Mouse (Mus musculus): ENCODE results near the gene Spaca3. TPM values are rescaled to one million over a fixed set of nuclear protein-coding genes. Genes with fewer than 3 reads are reported as not detected.

Gene Spaca3
- polyA plus RNA-seq, 1 experiment from 2014 or later = not detected

- WGBS = 57% methylated on average over 3 of the region's 3 CpGs
- Histone ChIP-seq H3K36me3 (ENCODE audit: control insufficient read depth, insufficient read depth, low read length) (no peaks in the 10 kb centered on the region), H3K9me3 (ENCODE audit: control insufficient read depth, low read length) (no peaks in the 10 kb centered on the region), H3K4me1 (ENCODE audit: control insufficient read depth in 2 of 2, insufficient read depth in 2 of 2, low read length in 2 of 2) (no peaks in the 10 kb centered on the region), H3K4me2 (ENCODE audit: low read length) (no peak overlapping the region), H3K4me3 (ENCODE audit: control insufficient read depth in 1 of 2, insufficient read depth in 1 of 2, low read depth in 1 of 2, low read length in 2 of 2) (no peak overlapping the region), H3K27ac (replicated peaks in 1 of 2; ENCODE audit: control insufficient read depth in 1 of 2, insufficient read depth in 1 of 2, low read depth in 2 of 2, low read length in 2 of 2) (no peak overlapping the region), H3K9ac (ENCODE audit: low read length) (no peak overlapping the region), H3K27me3 (ENCODE audit: control insufficient read depth, insufficient read depth, low read length) (0 out of 2 replicates have a peak, but pooled peaks cover 2% of the 10 kb centered on the region)
- no peak for ATAC-seq (ENCODE audit: insufficient number of reproducible peaks, insufficient read depth, low FRiP score, low read depth)
Observed at GRCm38 (mm10) chr11:80887021-80887420, 28.9 kb downstream of the Spaca3 start.

DNA sequence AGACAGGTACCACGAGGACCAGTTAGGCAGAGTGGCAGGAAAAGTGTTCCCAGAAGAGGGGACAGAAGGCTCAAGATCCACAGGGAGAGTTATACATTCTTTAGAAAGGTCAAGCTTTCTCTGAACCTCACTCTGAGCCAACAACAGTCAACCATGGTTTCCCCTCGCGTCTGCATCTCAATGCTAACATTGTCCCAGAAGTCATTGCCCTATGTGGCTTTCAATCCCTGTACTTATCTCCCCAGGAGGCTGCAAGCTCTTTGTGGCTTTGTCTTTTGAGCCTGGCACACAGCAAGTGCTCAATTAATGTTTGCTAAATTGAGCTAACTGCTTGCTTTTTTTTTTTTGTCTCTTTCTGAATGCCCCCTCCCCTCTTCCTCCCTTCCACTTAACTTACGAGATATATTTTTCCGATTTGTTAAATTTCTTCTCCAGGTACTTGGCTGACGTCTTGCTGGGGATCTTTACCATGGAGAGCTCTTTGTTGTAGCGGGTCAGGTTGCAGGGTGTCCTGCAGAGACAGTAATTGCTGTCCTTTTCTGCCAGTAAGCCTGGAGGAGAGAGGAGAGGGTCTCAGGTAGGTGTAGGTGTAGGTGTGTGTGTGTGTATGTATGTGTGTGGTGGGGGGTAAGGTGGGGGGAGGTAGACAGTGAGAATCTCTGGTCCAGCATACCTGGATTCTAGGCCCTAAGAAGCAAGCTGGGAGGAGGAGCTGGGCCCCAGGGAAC, 31.3 kb downstream of the Spaca3 start:
- no peak for ATAC-seq (ENCODE audit: insufficient number of reproducible peaks, insufficient read depth, low FRiP score, low read depth)
- no peaks in the 10 kb centered on the region for H3K36me3 ChIP-seq (ENCODE audit: control insufficient read depth, insufficient read depth, low read length)
- H3K9ac ChIP-seq (ENCODE audit: low read length) = no peak overlapping the region
- H3K4me2 ChIP-seq (ENCODE audit: low read length) = no peak overlapping the region
- no peak overlapping the region for H3K4me3 ChIP-seq (ENCODE audit: control insufficient read depth in 1 of 2, insufficient read depth in 1 of 2, low read depth in 1 of 2, low read length in 2 of 2)
- no peak overlapping the region for H3K27ac ChIP-seq (replicated peaks in 1 of 2; ENCODE audit: control insufficient read depth in 1 of 2, insufficient read depth in 1 of 2, low read depth in 2 of 2, low read length in 2 of 2)
- no peaks in the 10 kb centered on the region for H3K4me1 ChIP-seq (ENCODE audit: control insufficient read depth in 2 of 2, insufficient read depth in 2 of 2, low read length in 2 of 2)
- WGBS = 9% methylated on average over 7 of the region's 7 CpGs
- H3K9me3 ChIP-seq (ENCODE audit: control insufficient read depth, low read length) = no peaks in the 10 kb centered on the region
- H3K27me3 ChIP-seq (ENCODE audit: control insufficient read depth, insufficient read depth, low read length) = 0 out of 2 replicates have a peak, but pooled peaks cover 2% of the 10 kb centered on the region

DNA sequence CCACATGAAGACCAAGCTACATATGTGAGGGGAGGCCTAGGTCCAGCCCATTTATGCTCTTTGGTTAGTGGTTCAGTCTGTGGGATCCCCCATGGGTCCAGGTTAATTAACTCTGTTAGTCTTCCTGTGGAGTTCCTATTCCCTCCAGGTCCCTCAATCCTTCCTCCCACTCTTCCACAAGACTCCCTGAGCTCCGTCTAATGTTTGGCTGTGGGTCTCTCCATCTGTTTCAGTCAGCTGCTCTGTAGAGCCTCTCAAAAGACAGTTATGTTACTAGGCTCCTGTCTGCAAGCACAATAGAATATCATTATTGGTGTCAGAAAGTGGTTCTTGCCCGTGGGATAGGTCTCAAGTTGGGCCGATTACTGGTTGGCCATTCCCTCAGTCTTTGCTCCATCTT, 37.7 kb downstream of the Spaca3 start:
- no peak overlapping the region for H3K27ac ChIP-seq (replicated peaks in 1 of 2; ENCODE audit: control insufficient read depth in 1 of 2, insufficient read depth in 1 of 2, low read depth in 2 of 2, low read length in 2 of 2)
- H3K9ac ChIP-seq (ENCODE audit: low read length) = no peak overlapping the region
- H3K4me3 ChIP-seq (ENCODE audit: control insufficient read depth in 1 of 2, insufficient read depth in 1 of 2, low read depth in 1 of 2, low read length in 2 of 2) = no peak overlapping the region
- ATAC-seq (ENCODE audit: insufficient number of reproducible peaks, insufficient read depth, low FRiP score, low read depth) = no peak
- no peaks in the 10 kb centered on the region for H3K4me1 ChIP-seq (ENCODE audit: control insufficient read depth in 2 of 2, insufficient read depth in 2 of 2, low read length in 2 of 2)
- H3K4me2 ChIP-seq (ENCODE audit: low read length) = no peak overlapping the region
- H3K9me3 ChIP-seq (ENCODE audit: control insufficient read depth, low read length) = no peaks in the 10 kb centered on the region
- H3K27me3 ChIP-seq (ENCODE audit: control insufficient read depth, insufficient read depth, low read length) = no peaks in the 10 kb centered on the region
- WGBS = 85% methylated on average over 3 of the region's 3 CpGs
- no peaks in the 10 kb centered on the region for H3K36me3 ChIP-seq (ENCODE audit: control insufficient read depth, insufficient read depth, low read length)

DNA sequence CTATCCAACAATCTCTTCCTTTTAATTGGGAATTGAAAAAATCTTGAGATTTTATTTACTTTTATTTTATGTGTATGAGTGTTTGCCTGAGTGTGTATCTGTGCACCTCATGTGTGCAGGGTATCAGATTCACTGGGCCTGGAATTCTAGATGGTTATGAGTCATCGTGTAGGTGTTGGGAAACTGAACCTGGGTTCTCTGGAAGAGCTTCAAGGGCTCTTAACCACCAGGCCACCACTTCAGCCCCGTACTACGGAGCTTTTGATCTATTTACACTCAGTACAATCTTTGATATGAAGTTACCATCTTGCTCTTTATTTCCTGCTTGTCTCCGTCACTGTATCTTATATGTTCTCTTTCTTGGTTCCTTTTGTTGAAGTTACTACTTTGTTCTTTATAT, 42.4 kb downstream of the Spaca3 start:
- Histone ChIP-seq H3K27me3 (ENCODE audit: control insufficient read depth, insufficient read depth, low read length) (no peaks in the 10 kb centered on the region), H3K9ac (ENCODE audit: low read length) (no peak overlapping the region), H3K4me2 (ENCODE audit: low read length) (no peak overlapping the region), H3K27ac (replicated peaks in 1 of 2; ENCODE audit: control insufficient read depth in 1 of 2, insufficient read depth in 1 of 2, low read depth in 2 of 2, low read length in 2 of 2) (no peak overlapping the region), H3K36me3 (ENCODE audit: control insufficient read depth, insufficient read depth, low read length) (no peaks in the 10 kb centered on the region), H3K4me1 (ENCODE audit: control insufficient read depth in 2 of 2, insufficient read depth in 2 of 2, low read length in 2 of 2) (no peaks in the 10 kb centered on the region), H3K9me3 (ENCODE audit: control insufficient read depth, low read length) (no peaks in the 10 kb centered on the region), H3K4me3 (ENCODE audit: control insufficient read depth in 1 of 2, insufficient read depth in 1 of 2, low read depth in 1 of 2, low read length in 2 of 2) (no peak overlapping the region)
- 67% methylated on average over 4 of the region's 4 CpGs for WGBS
- ATAC-seq (ENCODE audit: insufficient number of reproducible peaks, insufficient read depth, low FRiP score, low read depth) = no peak

- H3K9me3 ChIP-seq (ENCODE audit: control insufficient read depth, low read length) = no peaks in the 10 kb centered on the region
- WGBS = 61% methylated on average over 7 of the region's 7 CpGs
- no peaks in the 10 kb centered on the region for H3K4me1 ChIP-seq (ENCODE audit: control insufficient read depth in 2 of 2, insufficient read depth in 2 of 2, low read length in 2 of 2)
- H3K4me2 ChIP-seq (ENCODE audit: low read length) = no peak overlapping the region
- no peak overlapping the region for H3K27ac ChIP-seq (replicated peaks in 1 of 2; ENCODE audit: control insufficient read depth in 1 of 2, insufficient read depth in 1 of 2, low read depth in 2 of 2, low read length in 2 of 2)
- H3K4me3 ChIP-seq (ENCODE audit: control insufficient read depth in 1 of 2, insufficient read depth in 1 of 2, low read depth in 1 of 2, low read length in 2 of 2) = no peak overlapping the region
- no peak overlapping the region for H3K9ac ChIP-seq (ENCODE audit: low read length)
- H3K36me3 ChIP-seq (ENCODE audit: control insufficient read depth, insufficient read depth, low read length) = no peaks in the 10 kb centered on the region
- no peak for ATAC-seq (ENCODE audit: insufficient number of reproducible peaks, insufficient read depth, low FRiP score, low read depth)
- H3K27me3 ChIP-seq (ENCODE audit: control insufficient read depth, insufficient read depth, low read length) = no peaks in the 10 kb centered on the region
Observed at GRCm38 (mm10) chr11:80902664-80903063, 44.5 kb downstream of the Spaca3 start.

DNA sequence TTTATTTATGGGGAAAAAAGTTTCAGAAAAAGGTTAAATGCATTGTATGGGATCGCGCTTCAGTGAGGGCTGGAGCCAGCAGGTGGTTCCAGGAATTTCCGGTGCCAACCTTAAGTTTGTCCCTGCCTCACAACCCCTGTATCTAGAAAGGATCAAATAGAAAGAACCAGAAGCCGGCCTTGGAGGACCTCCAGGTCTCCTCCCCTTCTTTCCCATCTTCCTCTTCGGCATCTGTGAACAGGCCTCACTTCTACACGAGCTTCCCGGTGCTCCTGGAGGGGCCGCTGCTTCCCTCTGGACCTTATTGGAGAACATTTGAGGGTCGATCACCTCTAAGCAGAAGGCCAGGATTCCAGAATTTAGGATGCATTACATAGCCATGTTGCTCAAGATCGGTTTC, 45.3 kb downstream of the Spaca3 start:
- Histone ChIP-seq H3K4me1 (ENCODE audit: control insufficient read depth in 2 of 2, insufficient read depth in 2 of 2, low read length in 2 of 2) (no peaks in the 10 kb centered on the region), H3K4me2 (ENCODE audit: low read length) (no peak overlapping the region), H3K36me3 (ENCODE audit: control insufficient read depth, insufficient read depth, low read length) (no peaks in the 10 kb centered on the region), H3K9me3 (ENCODE audit: control insufficient read depth, low read length) (no peaks in the 10 kb centered on the region), H3K27me3 (ENCODE audit: control insufficient read depth, insufficient read depth, low read length) (no peaks in the 10 kb centered on the region), H3K4me3 (ENCODE audit: control insufficient read depth in 1 of 2, insufficient read depth in 1 of 2, low read depth in 1 of 2, low read length in 2 of 2) (no peak overlapping the region), H3K27ac (replicated peaks in 1 of 2; ENCODE audit: control insufficient read depth in 1 of 2, insufficient read depth in 1 of 2, low read depth in 2 of 2, low read length in 2 of 2) (no peak overlapping the region), H3K9ac (ENCODE audit: low read length) (no peak overlapping the region)
- ATAC-seq (ENCODE audit: insufficient number of reproducible peaks, insufficient read depth, low FRiP score, low read depth) = no peak
- WGBS = 78% methylated on average over 10 of the region's 10 CpGs

DNA sequence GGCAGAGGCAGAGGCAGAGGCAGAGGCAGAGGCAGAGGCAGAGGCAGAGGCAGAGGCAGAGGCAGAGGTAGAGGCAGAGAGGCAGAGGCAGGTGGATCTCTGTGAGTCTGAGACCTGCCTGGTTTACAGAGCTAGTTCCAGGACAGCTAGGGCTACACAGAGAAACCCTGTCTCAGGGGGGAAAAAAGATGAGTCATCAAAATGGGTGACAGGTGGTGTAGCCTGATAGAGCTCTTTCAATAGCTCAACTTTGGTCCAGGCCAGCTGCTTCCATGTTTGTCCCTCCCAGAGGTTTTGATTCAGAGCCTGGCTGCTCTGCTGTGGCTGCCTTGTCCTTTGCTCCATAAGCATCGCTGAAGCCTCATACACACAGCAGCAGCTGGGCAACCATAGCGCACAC, 46.4 kb downstream of the Spaca3 start:
- H3K9ac ChIP-seq (ENCODE audit: low read length) = no peak overlapping the region
- no peak overlapping the region for H3K4me2 ChIP-seq (ENCODE audit: low read length)
- ATAC-seq (ENCODE audit: insufficient number of reproducible peaks, insufficient read depth, low FRiP score, low read depth) = no peak
- no peaks in the 10 kb centered on the region for H3K36me3 ChIP-seq (ENCODE audit: control insufficient read depth, insufficient read depth, low read length)
- no peak overlapping the region for H3K27ac ChIP-seq (replicated peaks in 1 of 2; ENCODE audit: control insufficient read depth in 1 of 2, insufficient read depth in 1 of 2, low read depth in 2 of 2, low read length in 2 of 2)
- H3K27me3 ChIP-seq (ENCODE audit: control insufficient read depth, insufficient read depth, low read length) = no peaks in the 10 kb centered on the region
- WGBS = 86% methylated on average over 2 of the region's 2 CpGs
- no peaks in the 10 kb centered on the region for H3K4me1 ChIP-seq (ENCODE audit: control insufficient read depth in 2 of 2, insufficient read depth in 2 of 2, low read length in 2 of 2)
- H3K4me3 ChIP-seq (ENCODE audit: control insufficient read depth in 1 of 2, insufficient read depth in 1 of 2, low read depth in 1 of 2, low read length in 2 of 2) = no peak overlapping the region
- no peaks in the 10 kb centered on the region for H3K9me3 ChIP-seq (ENCODE audit: control insufficient read depth, low read length)

- H3K9me3 ChIP-seq (ENCODE audit: control insufficient read depth, low read length) = no peaks in the 10 kb centered on the region
- 21% methylated on average over 4 of the region's 4 CpGs for WGBS
- no peak overlapping the region for H3K27ac ChIP-seq (replicated peaks in 1 of 2; ENCODE audit: control insufficient read depth in 1 of 2, insufficient read depth in 1 of 2, low read depth in 2 of 2, low read length in 2 of 2)
- H3K4me1 ChIP-seq (ENCODE audit: control insufficient read depth in 2 of 2, insufficient read depth in 2 of 2, low read length in 2 of 2) = no peaks in the 10 kb centered on the region
- no peak for ATAC-seq (ENCODE audit: insufficient number of reproducible peaks, insufficient read depth, low FRiP score, low read depth)
- H3K9ac ChIP-seq (ENCODE audit: low read length) = no peak overlapping the region
- H3K36me3 ChIP-seq (ENCODE audit: control insufficient read depth, insufficient read depth, low read length) = no peaks in the 10 kb centered on the region
- no peaks in the 10 kb centered on the region for H3K27me3 ChIP-seq (ENCODE audit: control insufficient read depth, insufficient read depth, low read length)
- no peak overlapping the region for H3K4me2 ChIP-seq (ENCODE audit: low read length)
- H3K4me3 ChIP-seq (ENCODE audit: control insufficient read depth in 1 of 2, insufficient read depth in 1 of 2, low read depth in 1 of 2, low read length in 2 of 2) = no peak overlapping the region
Observed at GRCm38 (mm10) chr11:80906456-80906855, 48.3 kb downstream of the Spaca3 start.

Measured in heart, embryonic 14.5 days (tissue).